Mouse (Mus musculus) G1E (cell line): ENCODE results near the gene Vipr1. TPM values are rescaled to one million over a fixed set of nuclear protein-coding genes. Genes with fewer than 3 reads are reported as not detected.
"Not testable (repeated sequence)": the region's sequence is repeated elsewhere in the genome, so short reads cannot be mapped to it uniquely, and the experiment has no call there.

Source experiments
- ATAC-seq: 2 replicates; pipeline ENCODE4 v1.8.0; 2016; ENCODE audit warnings: mild to moderate bottlenecking; ENCODE audit not compliant: insufficient number of reproducible peaks, poor library complexity, low FRiP score, severe bottlenecking; ENCODE audit errors: extremely low read depth
- DNase-seq: peaks from one replicate; pipeline ENCODE4 v3.0.0; 2012; ENCODE audit warnings: low spot score
- H3K27me3 ChIP-seq: 2 replicates; pipeline ENCODE4 v1.6.1; 2012; ENCODE audit warnings: mild to moderate bottlenecking, low read length, inconsistent platforms; ENCODE audit not compliant: insufficient read depth
- H3K36me3 ChIP-seq: replicated peaks from 2 replicates; pipeline ENCODE3; 2012; ENCODE audit warnings: mild to moderate bottlenecking, inconsistent platforms
- H3K4me1 ChIP-seq: 2 replicates; pipeline ENCODE4 v1.6.1; 2012; ENCODE audit warnings: low read depth, low read length, inconsistent platforms, mixed read lengths; ENCODE audit not compliant: insufficient read depth
- H3K4me3 ChIP-seq: 2 replicates; pipeline ENCODE4 v1.5.1; 2012; ENCODE audit warnings: low read depth, mild to moderate bottlenecking, inconsistent platforms, low read length, moderate library complexity, mixed read lengths
- H3K9me3 ChIP-seq: replicated peaks from 2 replicates; pipeline ENCODE4 v1.6.1; 2012; ENCODE audit warnings: inconsistent platforms
- CTCF ChIP-seq: IDR thresholded peaks from 2 replicates; pipeline ENCODE4 v1.5.1; 2012; ENCODE audit warnings: low read depth, low read length, inconsistent platforms, mixed read lengths
- GATA1 ChIP-seq: IDR thresholded peaks from 2 replicates; pipeline ENCODE4 v1.6.1; 2012; ENCODE audit warnings: borderline replicate concordance, low read length, inconsistent platforms, mixed read lengths
- GATA2 ChIP-seq: IDR thresholded peaks from 2 replicates; pipeline ENCODE4 v1.6.1; 2012; ENCODE audit warnings: low read depth, low read length, inconsistent platforms, borderline replicate concordance
- POLR2AphosphoS5 ChIP-seq: IDR thresholded peaks from 2 replicates; pipeline ENCODE4 v1.6.1; 2012; ENCODE audit warnings: low read depth, low read length, inconsistent platforms; ENCODE audit not compliant: insufficient replicate concordance
- TAL1 ChIP-seq: conservative IDR thresholded peaks from 2 replicates; pipeline ENCODE4 v1.6.1; 2012; ENCODE audit warnings: low read depth, low read length, inconsistent platforms, mixed read lengths
- polyA plus RNA-seq: library from polyadenylated mRNA; stranded (reverse); fragments of >175 nt; gene quantifications from 2 replicates; pipeline ENCODE4 v1.2.3, GENCODE M21; 2012
- total RNA-seq, 2 experiments: library from RNA; stranded (forward) in 1 of 2; stranded (reverse) in 1 of 2; fragments of 200-1000 nt in 1 of 2; fragments of >200 nt in 1 of 2; fragmentation: Nextera tagmentation in 1 of 2; gene quantifications; 2 replicates each; pipeline ENCODE4 v1.2.3; 2014 to 2017

The Vipr1 gene
- total RNA-seq (2014; fragmentation: Nextera tagmentation) (not detected in 2 replicates), total RNA-seq (2017) (under 0.01 and 0.52 TPM in 2 replicates), polyA plus RNA-seq (not detected in 2 replicates)

- TF ChIP-seq POLR2AphosphoS5, result no peak
- TF ChIP-seq TAL1, result no peak
- no peak for TF ChIP-seq GATA2
- TF ChIP-seq CTCF, result no peak
- no peak for TF ChIP-seq GATA1
- Histone ChIP-seq H3K4me3 (no peak within 1 kb of the TSS), H3K4me1 (no peaks in the 10 kb centered on the region), H3K9me3 (peaks cover 10% of the 10 kb centered on the region), H3K27me3 (peaks cover 5% of the 10 kb centered on the region), H3K36me3 (no peaks in the 10 kb centered on the region)
- no peak for DNase-seq
- ATAC-seq, result no peak
Measured at GRCm38 (mm10) chr9:121642401-121643181, at the start of gene Vipr1. Vipr1 (plus strand) TSS chr9:121642716.

GRCm38 (mm10) chr9:121592948-121593550 is 49.5 kb upstream of the Vipr1 start:
- Histone ChIP-seq H3K36me3 (no peaks in the 10 kb centered on the region), H3K4me3 (no peak overlapping the region), H3K9me3 (peaks cover 9% of the 10 kb centered on the region), H3K27me3 (peaks cover 4% of the 10 kb centered on the region; the same call in 1 of the 2 replicates), H3K4me1 (no peaks in the 10 kb centered on the region)
- ATAC-seq, result no peak
- no peak for DNase-seq
- no peak for TF ChIP-seq GATA1
- no peak for TF ChIP-seq CTCF

GRCm38 (mm10) chr9:121593768-121594167 is 48.7 kb upstream of the Vipr1 start:
- H3K36me3 ChIP-seq, H3K9me3 ChIP-seq, H3K27me3 ChIP-seq, H3K4me1 ChIP-seq, DNase-seq, H3K4me3 ChIP-seq, ATAC-seq: not testable (repeated sequence)

GRCm38 (mm10) chr9:121594771-121595170 is 47.7 kb upstream of the Vipr1 start:
- Histone ChIP-seq H3K36me3 (no peaks in the 10 kb centered on the region), H3K9me3 (no peaks in the 10 kb centered on the region), H3K4me1 (no peaks in the 10 kb centered on the region), H3K4me3 (no peak overlapping the region), H3K27me3 (0 out of 2 replicates have a peak, but pooled peaks cover under 1% of the 10 kb centered on the region)
- TF ChIP-seq TAL1, result no peak
- no peak for TF ChIP-seq GATA2
- TF ChIP-seq GATA1, result no peak
- TF ChIP-seq CTCF, result no peak
- no peak for TF ChIP-seq POLR2AphosphoS5
- DNase-seq (no peak), ATAC-seq (no peak)

GRCm38 (mm10) chr9:121598106-121598505 is 44.4 kb upstream of the Vipr1 start:
- H3K9me3 ChIP-seq, result no peaks in the 10 kb centered on the region
- no peaks in the 10 kb centered on the region for H3K27me3 ChIP-seq
- H3K4me3 ChIP-seq, result no peak overlapping the region
- DNase-seq (no peak), ATAC-seq (no peak)
- no peaks in the 10 kb centered on the region for H3K4me1 ChIP-seq
- TF ChIP-seq GATA2 (no peak), TAL1 (no peak)
- no peaks in the 10 kb centered on the region for H3K36me3 ChIP-seq

- Histone ChIP-seq H3K27me3 (peaks cover 3% of the 10 kb centered on the region; the same call in 1 of the 2 replicates), H3K9me3 (no peaks in the 10 kb centered on the region), H3K4me1 (no peaks in the 10 kb centered on the region), H3K36me3 (no peaks in the 10 kb centered on the region), H3K4me3 (no peak overlapping the region)
- DNase-seq, result no peak
- ATAC-seq, result no peak
- TF ChIP-seq CTCF (no peak), GATA2 (no peak), GATA1 (no peak), POLR2AphosphoS5 (no peak), TAL1 (no peak)
Measured at GRCm38 (mm10) chr9:121599551-121599950, 43.0 kb upstream of the Vipr1 start.
